Mouse (Mus musculus): ENCODE results near the gene Evi5. TPM values are rescaled to one million over a fixed set of nuclear protein-coding genes. Genes with fewer than 3 reads are reported as not detected.

Evi5 gene
- polyA plus RNA-seq, 1 experiment = 15.9 TPM

GRCm38 (mm10) chr5:107854556-107854955 is 20.4 kb downstream of the Evi5 start:
- Histone ChIP-seq H3K4me3 (ENCODE audit: insufficient read depth, low read depth, low read length) (no peak overlapping the region), H3K27ac (replicated peaks; ENCODE audit: low read depth, low read length) (no peak overlapping the region), H3K4me1 (ENCODE audit: control insufficient read depth, insufficient read depth, insufficient read length, low read length) (peaks cover 8% of the 10 kb centered on the region)

- no peak overlapping the region for H3K27ac ChIP-seq (replicated peaks; ENCODE audit: low read depth, low read length)
- H3K4me1 ChIP-seq (ENCODE audit: control insufficient read depth, insufficient read depth, insufficient read length, low read length) = peaks cover 8% of the 10 kb centered on the region
- no peak overlapping the region for H3K4me3 ChIP-seq (ENCODE audit: insufficient read depth, low read depth, low read length)
These were observed 21.1 kb downstream of the Evi5 start for GRCm38 (mm10) chr5:107853807-107854206.

GRCm38 (mm10) chr5:107848964-107849363 is 25.9 kb downstream of the Evi5 start:
- no peak overlapping the region for H3K4me3 ChIP-seq (ENCODE audit: insufficient read depth, low read depth, low read length)
- no peak overlapping the region for H3K27ac ChIP-seq (replicated peaks; ENCODE audit: low read depth, low read length)
- peaks cover 4% of the 10 kb centered on the region for H3K4me1 ChIP-seq (ENCODE audit: control insufficient read depth, insufficient read depth, insufficient read length, low read length)

GRCm38 (mm10) chr5:107847817-107848216 is 27.1 kb downstream of the Evi5 start:
- H3K4me1 ChIP-seq (ENCODE audit: control insufficient read depth, insufficient read depth, insufficient read length, low read length) = no peaks in the 10 kb centered on the region; the same call in 1 of the 2 replicates
- no peak overlapping the region for H3K4me3 ChIP-seq (ENCODE audit: insufficient read depth, low read depth, low read length)
- H3K27ac ChIP-seq (replicated peaks; ENCODE audit: low read depth, low read length) = no peak overlapping the region

- Histone ChIP-seq H3K4me1 (ENCODE audit: control insufficient read depth, insufficient read depth, insufficient read length, low read length) (no peaks in the 10 kb centered on the region; the same call in 1 of the 2 replicates), H3K27ac (replicated peaks; ENCODE audit: low read depth, low read length) (no peak overlapping the region), H3K4me3 (ENCODE audit: insufficient read depth, low read depth, low read length) (no peak overlapping the region)
These were observed 27.6 kb downstream of the Evi5 start for GRCm38 (mm10) chr5:107847349-107847748.

- H3K4me1 ChIP-seq (ENCODE audit: control insufficient read depth, insufficient read depth, insufficient read length, low read length) = peaks cover 2% of the 10 kb centered on the region
- no peak overlapping the region for H3K4me3 ChIP-seq (ENCODE audit: insufficient read depth, low read depth, low read length)
- no peak overlapping the region for H3K27ac ChIP-seq (replicated peaks; ENCODE audit: low read depth, low read length)
These were observed 34.2 kb downstream of the Evi5 start for GRCm38 (mm10) chr5:107840549-107841238.

- H3K4me1 ChIP-seq (ENCODE audit: control insufficient read depth, insufficient read depth, insufficient read length, low read length) = peaks cover 2% of the 10 kb centered on the region; the same call in 1 of the 2 replicates
- no peak overlapping the region for H3K27ac ChIP-seq (replicated peaks; ENCODE audit: low read depth, low read length)
- no peak overlapping the region for H3K4me3 ChIP-seq (ENCODE audit: insufficient read depth, low read depth, low read length)
These were observed 35.8 kb downstream of the Evi5 start for GRCm38 (mm10) chr5:107838891-107839644.

GRCm38 (mm10) chr5:107834287-107834686 is 40.6 kb downstream of the Evi5 start:
- H3K4me1 ChIP-seq (ENCODE audit: control insufficient read depth, insufficient read depth, insufficient read length, low read length) = peaks cover 2% of the 10 kb centered on the region; the same call in 1 of the 2 replicates
- no peak overlapping the region for H3K4me3 ChIP-seq (ENCODE audit: insufficient read depth, low read depth, low read length)
- no peak overlapping the region for H3K27ac ChIP-seq (replicated peaks; ENCODE audit: low read depth, low read length)

GRCm38 (mm10) chr5:107831351-107831750 is 43.6 kb downstream of the Evi5 start:
- Histone ChIP-seq H3K27ac (replicated peaks; ENCODE audit: low read depth, low read length) (no peak overlapping the region), H3K4me1 (ENCODE audit: control insufficient read depth, insufficient read depth, insufficient read length, low read length) (no peaks in the 10 kb centered on the region), H3K4me3 (ENCODE audit: insufficient read depth, low read depth, low read length) (no peak overlapping the region)

- no peak within 1 kb of the TSS for H3K4me3 ChIP-seq (ENCODE audit: insufficient read depth, low read depth, low read length)
- H3K4me1 ChIP-seq (ENCODE audit: control insufficient read depth, insufficient read depth, insufficient read length, low read length) = no peaks in the 10 kb centered on the region
These were observed 44.8 kb downstream of the Evi5 start, which contains the start of gene Ube2d2b for GRCm38 (mm10) chr5:107829998-107830560. Ube2d2b (plus strand) TSS chr5:107830099.

GRCm38 (mm10) chr5:107822521-107822920 is 52.4 kb downstream of the Evi5 start:
- Histone ChIP-seq H3K27ac (replicated peaks; ENCODE audit: low read depth, low read length) (no peak overlapping the region), H3K4me3 (ENCODE audit: insufficient read depth, low read depth, low read length) (no peak overlapping the region), H3K4me1 (ENCODE audit: control insufficient read depth, insufficient read depth, insufficient read length, low read length) (no peaks in the 10 kb centered on the region)

More at GRCm38 (mm10) chr5:107829998-107830560, 44.8 kb downstream of the Evi5 start, which contains the start of gene Ube2d2b:
- no peak within 1 kb of the TSS for H3K27ac ChIP-seq (replicated peaks; ENCODE audit: low read depth, low read length)

GRCm38 (mm10) chr5:107814651-107815050 is 60.3 kb downstream of the Evi5 start:
- H3K27ac ChIP-seq (replicated peaks; ENCODE audit: low read depth, low read length) = no peak overlapping the region
- H3K4me1 ChIP-seq (ENCODE audit: control insufficient read depth, insufficient read depth, insufficient read length, low read length) = no peaks in the 10 kb centered on the region
- no peak overlapping the region for H3K4me3 ChIP-seq (ENCODE audit: insufficient read depth, low read depth, low read length)

GRCm38 (mm10) chr5:107807496-107807895 is 67.4 kb downstream of the Evi5 start:
- Histone ChIP-seq H3K4me1 (ENCODE audit: control insufficient read depth, insufficient read depth, insufficient read length, low read length) (no peaks in the 10 kb centered on the region), H3K4me3 (ENCODE audit: insufficient read depth, low read depth, low read length) (no peak overlapping the region), H3K27ac (replicated peaks; ENCODE audit: low read depth, low read length) (no peak overlapping the region)

- no peak overlapping the region for H3K27ac ChIP-seq (replicated peaks; ENCODE audit: low read depth, low read length)
- no peak overlapping the region for H3K4me3 ChIP-seq (ENCODE audit: insufficient read depth, low read depth, low read length)
These were observed 72.3 kb downstream of the Evi5 start for GRCm38 (mm10) chr5:107802621-107803020.

GRCm38 (mm10) chr5:107801234-107801633 is 73.7 kb downstream of the Evi5 start:
- Histone ChIP-seq H3K27ac (replicated peaks; ENCODE audit: low read depth, low read length) (no peak overlapping the region), H3K4me3 (ENCODE audit: insufficient read depth, low read depth, low read length) (no peak overlapping the region)

More at GRCm38 (mm10) chr5:107802621-107803020, 72.3 kb downstream of the Evi5 start:
- no peaks in the 10 kb centered on the region for H3K4me1 ChIP-seq (ENCODE audit: control insufficient read depth, insufficient read depth, insufficient read length, low read length)

More at GRCm38 (mm10) chr5:107801234-107801633, 73.7 kb downstream of the Evi5 start:
- no peaks in the 10 kb centered on the region for H3K4me1 ChIP-seq (ENCODE audit: control insufficient read depth, insufficient read depth, insufficient read length, low read length)
